ENCODE assay signal across 7 mouse cellular contexts in genomic region chr2:92499701-92500322, GRCm38 (mm10). TPM values are rescaled to one million over a fixed set of nuclear protein-coding genes. Genes with fewer than 3 reads are reported as not detected.
DNase-seq lines count a peak whose midpoint lies in the region; ATAC-seq lines count a peak whose summit lies in the region.

No protein-coding gene starts in this region.

- H3K9ac ChIP-seq in forebrain, embryonic 16.5 days (replicated peaks; ENCODE audit: low read depth, low read length) = no peak overlapping the region

- H3K27me3 ChIP-seq in forebrain, embryonic 16.5 days (replicated peaks; ENCODE audit: control insufficient read depth, insufficient read depth, low read length) = no peaks in the 10 kb centered on the region

- no peaks in the 10 kb centered on the region for H3K36me3 ChIP-seq in forebrain, embryonic 16.5 days (ENCODE audit: control insufficient read depth, insufficient read depth)

- H3K27ac ChIP-seq in forebrain, embryonic 16.5 days (ENCODE audit: low read length) = no peak overlapping the region

- 47% methylated on average over 3 of the region's 3 CpGs for WGBS in forebrain, embryonic 16.5 days

- peak; percentile 79 for DNase-seq in embryo, embryonic 11 days
- peak; percentile 45 to 72 for DNase-seq in left cerebral cortex, adult 9 months (ENCODE audit: low spot score in 2 of 2)
- peak; percentile 82 for DNase-seq in retina, postnatal 1 day
- no peak for DNase-seq in spleen, postnatal 10 days (ENCODE audit: low spot score in 2 of 2)
- no peak for DNase-seq in adrenal gland, postnatal 14 days
- no peak for DNase-seq in lung, postnatal 36 days

- no peaks in the 10 kb centered on the region for H3K9me3 ChIP-seq in forebrain, embryonic 16.5 days (ENCODE audit: control insufficient read depth, low read length)

- H3K4me1 ChIP-seq in forebrain, embryonic 16.5 days (replicated peaks; ENCODE audit: control insufficient read depth, insufficient read depth, low read length) = peaks cover 17% of the 10 kb centered on the region

- H3K4me2 ChIP-seq in forebrain, embryonic 16.5 days (ENCODE audit: low read length) = no peak overlapping the region

- ATAC-seq in forebrain, embryonic 16.5 days = peak; percentile 81

- no peak overlapping the region for H3K4me3 ChIP-seq in forebrain, embryonic 16.5 days (replicated peaks; ENCODE audit: low read length)

RNA-seq across cellular contexts. Expression of gene Slc35c1, which starts 39.5 kb away (rescaled TPM):
- polyA plus RNA-seq in forebrain, embryonic 16.5 days (2015; fragmentation: Nextera tagmentation; extraction: Ambion mirVana) = 10.6 and 12.7 TPM in 2 replicates
- total RNA-seq in adrenal gland, postnatal 14 days (2021) = 15.6 and 19.5 TPM in 2 replicates

Comparison
In these comparisons a context has a peak if more than half of its experiments do, and no peak if none do; other contexts are left out.
1. DNase-seq: peak in embryo, embryonic 11 days (single experiment), left cerebral cortex, adult 9 months (2 of 2) and retina, postnatal 1 day (single experiment); none in spleen, postnatal 10 days (0 of 2), adrenal gland, postnatal 14 days (single experiment) and lung, postnatal 36 days (single experiment).